Mouse (Mus musculus) stomach, embryonic 16.5 days (tissue): ENCODE results near the gene Rmi2. TPM values are rescaled to one million over a fixed set of nuclear protein-coding genes. Genes with fewer than 3 reads are reported as not detected.
A peak's percentile ranks its signal among the peaks of the same experiment; 100 is the strongest.
"Not testable (repeated sequence)": the region's sequence is repeated elsewhere in the genome, so short reads cannot be mapped to it uniquely, and the experiment has no call there.

ENCODE experiments used
- ATAC-seq: fragments of 200-750 bp; cut with Nextera tagmentation; 2 replicates; pipeline ENCODE4 v1.8.0; 2017; ENCODE audit warnings: moderate number of reproducible peaks, moderate TSS enrichment; ENCODE audit not compliant: insufficient read depth, low FRiP score
- H3K27ac ChIP-seq: fragments of 300-500 bp; sonication (generic); 2 replicates; pipeline ENCODE4 v1.5.1; 2014; ENCODE audit warnings: low read length
- H3K27me3 ChIP-seq: fragments of 300-500 bp; sonication (generic); 2 replicates; pipeline ENCODE4 v1.6.1; 2014; ENCODE audit warnings: low read length, control low read depth, mixed read lengths; ENCODE audit not compliant: control insufficient read depth, insufficient read depth
- H3K36me3 ChIP-seq: fragments of 300-500 bp; sonication (generic); 2 replicates; pipeline ENCODE4 v1.6.1; 2014; ENCODE audit warnings: low read length; ENCODE audit not compliant: control insufficient read depth, insufficient read depth
- H3K4me1 ChIP-seq: fragments of 300-500 bp; sonication (generic); 2 replicates; pipeline ENCODE4 v1.6.1; 2014; ENCODE audit warnings: low read length, control low read depth, mixed read lengths; ENCODE audit not compliant: control insufficient read depth, insufficient read depth
- H3K4me2 ChIP-seq: fragments of 300-500 bp; sonication (generic); 2 replicates; pipeline ENCODE4 v1.6.1; 2014; ENCODE audit warnings: low read depth, low read length, mixed read lengths
- H3K4me3 ChIP-seq: fragments of 300-500 bp; sonication (generic); replicated peaks from 2 replicates; pipeline ENCODE4 v1.5.1; 2014; ENCODE audit warnings: mild to moderate bottlenecking, low read length
- H3K9ac ChIP-seq: fragments of 300-500 bp; sonication (generic); 2 replicates; pipeline ENCODE4 v1.6.1; 2014; ENCODE audit warnings: low read length
- H3K9me3 ChIP-seq: fragments of 300-500 bp; sonication (generic); replicated peaks from 2 replicates; pipeline ENCODE4 v1.6.1; 2016; ENCODE audit warnings: low read length, control low read depth; ENCODE audit not compliant: control insufficient read depth
- WGBS: fragments of 180-500 bp; shearing (Covaris S2); extraction: QIAGEN DNeasy Blood & Tissue Kit; methylation state at CpG from one replicate; pipeline ENCODE4 v1.1.7; 2014; 5-methylcytosine and 5-hydroxymethylcytosine counted together
- polyA plus RNA-seq: library from polyadenylated mRNA; unstranded; fragments of >200 nt; fragmentation: Nextera tagmentation; extraction: Ambion mirVana; gene quantifications from 2 replicates; pipeline ENCODE4 v1.2.1, GENCODE M21; 2015

Gene Rmi2
- polyA plus RNA-seq, 1 experiment from 2014 or later = 2.2 TPM

DNA sequence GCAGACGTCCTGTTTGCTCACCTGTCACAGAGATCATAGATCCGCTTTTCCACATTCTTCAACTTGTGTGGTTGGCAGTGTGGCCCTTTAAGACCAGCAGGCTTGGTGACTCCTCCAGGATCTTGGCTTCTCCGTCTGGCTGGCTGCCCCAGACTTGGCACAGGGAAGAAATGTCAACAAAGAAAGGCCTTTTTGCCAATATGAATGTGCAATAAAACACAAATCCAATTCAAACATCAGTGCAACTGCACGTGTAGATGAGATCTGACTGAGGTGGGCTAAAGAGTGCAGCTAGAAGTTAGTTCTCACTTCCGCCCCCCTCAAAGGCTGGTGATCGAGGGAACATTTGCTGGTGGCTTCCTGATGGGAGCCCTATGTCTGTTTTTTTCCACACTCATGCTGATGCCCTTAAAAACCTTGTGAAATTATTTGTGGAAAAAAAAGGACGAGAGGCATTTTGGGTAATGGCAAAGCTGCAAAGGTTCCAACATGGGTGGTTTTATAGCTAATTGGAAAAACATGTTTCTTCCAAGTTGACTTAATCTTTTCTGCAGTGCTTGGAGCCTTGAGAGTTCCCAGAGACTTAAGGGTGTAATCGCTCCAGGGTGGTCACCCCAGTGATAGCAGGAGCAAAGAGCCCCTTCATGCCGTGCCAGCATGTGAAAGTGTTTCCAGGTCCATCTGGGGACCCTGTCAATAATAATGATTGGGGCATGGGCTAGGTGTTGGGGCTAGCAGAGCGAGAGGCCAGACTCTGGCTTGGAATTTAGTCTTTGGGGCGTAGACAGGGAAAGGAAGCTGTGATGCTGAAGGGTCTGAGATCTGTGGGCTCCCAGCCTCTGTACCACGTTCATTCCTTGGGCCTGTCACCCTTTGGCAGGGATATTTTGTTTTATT is 15.4 kb downstream of the Rmi2 start:
- H3K27ac ChIP-seq = peak overlapping the region; percentile 76
- H3K4me3 ChIP-seq = no peak overlapping the region
- H3K9me3 ChIP-seq = no peaks in the 10 kb centered on the region
- no peaks in the 10 kb centered on the region for H3K27me3 ChIP-seq
- no peaks in the 10 kb centered on the region for H3K36me3 ChIP-seq
- no peak overlapping the region for H3K4me2 ChIP-seq
- peak; percentile 41; the same call in 1 of the 2 replicates for ATAC-seq
- 47% methylated on average over 12 of the region's 12 CpGs for WGBS
- H3K4me1 ChIP-seq = peaks cover 32% of the 10 kb centered on the region
- H3K9ac ChIP-seq = no peak overlapping the region

GRCm38 (mm10) chr16:10850905-10851304 is 16.0 kb downstream of the Rmi2 start:
- no peaks in the 10 kb centered on the region for H3K36me3 ChIP-seq
- no peaks in the 10 kb centered on the region for H3K9me3 ChIP-seq
- H3K27me3 ChIP-seq = no peaks in the 10 kb centered on the region
- H3K27ac ChIP-seq = peak overlapping the region; percentile 76
- no peak overlapping the region for H3K4me2 ChIP-seq
- 65% methylated on average over 4 of the region's 4 CpGs for WGBS
- no peak overlapping the region for H3K4me3 ChIP-seq
- H3K9ac ChIP-seq = 0 out of 2 replicates have a peak overlapping the region, but pooled peaks have one; percentile 5
- H3K4me1 ChIP-seq = peaks cover 32% of the 10 kb centered on the region
- ATAC-seq = no peak

GRCm38 (mm10) chr16:10852216-10852615 is 17.4 kb downstream of the Rmi2 start:
- peaks cover 32% of the 10 kb centered on the region for H3K4me1 ChIP-seq
- H3K4me3 ChIP-seq, ATAC-seq, H3K27me3 ChIP-seq, H3K9ac ChIP-seq, H3K9me3 ChIP-seq, H3K27ac ChIP-seq, H3K4me2 ChIP-seq, H3K36me3 ChIP-seq: not testable (repeated sequence)
- 82% methylated on average over 10 of the region's 10 CpGs for WGBS

- WGBS = 72% methylated on average over 7 of the region's 7 CpGs
- H3K4me1 ChIP-seq = peaks cover 2% of the 10 kb centered on the region; the same call in 1 of the 2 replicates
- H3K27me3 ChIP-seq = no peaks in the 10 kb centered on the region
- H3K4me3 ChIP-seq = no peak overlapping the region
- no peaks in the 10 kb centered on the region for H3K36me3 ChIP-seq
- no peak for ATAC-seq
- H3K27ac ChIP-seq = no peak overlapping the region
- H3K9me3 ChIP-seq = no peaks in the 10 kb centered on the region
- H3K9ac ChIP-seq = no peak overlapping the region
- H3K4me2 ChIP-seq = no peak overlapping the region
Measured at GRCm38 (mm10) chr16:10859726-10860245, 24.9 kb downstream of the Rmi2 start.

DNA sequence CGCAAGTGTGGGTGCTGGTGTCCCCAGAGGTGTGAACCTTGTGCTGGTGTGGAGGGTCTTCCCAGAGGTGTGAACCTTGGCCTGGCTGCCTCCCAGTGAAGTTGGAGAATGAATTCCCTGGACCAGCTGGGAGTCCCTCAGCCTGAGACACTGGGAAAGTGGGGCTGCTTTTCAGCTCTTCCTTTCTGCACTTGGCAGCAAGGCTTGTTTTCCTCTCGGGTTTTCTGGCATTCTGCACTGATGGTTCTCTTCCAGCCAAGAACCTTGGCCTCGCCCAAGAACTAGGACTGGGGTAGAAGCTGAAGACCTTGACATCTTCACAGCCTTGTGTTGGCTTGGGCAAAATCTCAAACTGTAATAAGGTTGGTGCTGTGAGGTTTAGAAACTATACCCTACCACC is 26.5 kb downstream of the Rmi2 start:
- Histone ChIP-seq H3K4me2 (no peak overlapping the region), H3K4me1 (peaks cover 2% of the 10 kb centered on the region; the same call in 1 of the 2 replicates), H3K9ac (no peak overlapping the region), H3K9me3 (no peaks in the 10 kb centered on the region), H3K27ac (no peak overlapping the region), H3K36me3 (no peaks in the 10 kb centered on the region), H3K4me3 (no peak overlapping the region), H3K27me3 (no peaks in the 10 kb centered on the region)
- 69% methylated on average over 3 of the region's 3 CpGs for WGBS
- no peak for ATAC-seq

GRCm38 (mm10) chr16:10864833-10865591 is 30.2 kb downstream of the Rmi2 start:
- no peak for ATAC-seq
- peaks cover 2% of the 10 kb centered on the region; the same call in 1 of the 2 replicates for H3K4me1 ChIP-seq
- no peak overlapping the region for H3K9ac ChIP-seq
- WGBS = 86% methylated on average over 6 of the region's 6 CpGs
- no peaks in the 10 kb centered on the region for H3K27me3 ChIP-seq
- no peak overlapping the region for H3K27ac ChIP-seq
- H3K9me3 ChIP-seq = no peaks in the 10 kb centered on the region
- H3K4me2 ChIP-seq = no peak overlapping the region
- H3K36me3 ChIP-seq = no peaks in the 10 kb centered on the region
- H3K4me3 ChIP-seq = no peak overlapping the region

DNA sequence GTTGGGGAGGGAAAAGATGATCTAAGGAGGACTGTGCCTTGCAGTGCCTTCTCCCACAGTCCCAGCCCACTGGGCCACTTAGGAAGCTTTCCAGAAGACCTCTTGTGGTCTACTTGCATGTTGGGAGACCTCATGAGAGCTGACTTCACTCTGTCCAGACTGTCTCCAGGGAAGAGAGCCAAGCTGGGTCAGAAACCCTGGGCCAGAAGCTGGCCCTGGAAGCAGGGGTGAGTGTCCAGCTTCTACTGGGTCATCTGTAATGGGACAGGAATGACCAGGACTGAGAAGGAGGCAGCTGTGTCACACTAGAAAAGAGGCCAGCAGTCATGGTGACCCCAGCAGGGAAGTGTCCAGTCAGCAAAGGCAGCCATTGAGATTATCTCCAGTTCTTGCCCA is 30.7 kb downstream of the Rmi2 start:
- H3K4me3 ChIP-seq = no peak overlapping the region
- no peaks in the 10 kb centered on the region for H3K27me3 ChIP-seq
- no peak for ATAC-seq
- H3K4me1 ChIP-seq = peaks cover 2% of the 10 kb centered on the region; the same call in 1 of the 2 replicates
- H3K9ac ChIP-seq = 0 out of 2 replicates have a peak overlapping the region, but pooled peaks have one; percentile 13
- H3K9me3 ChIP-seq = no peaks in the 10 kb centered on the region
- no peaks in the 10 kb centered on the region for H3K36me3 ChIP-seq
- H3K4me2 ChIP-seq = no peak overlapping the region
- H3K27ac ChIP-seq = no peak overlapping the region

DNA sequence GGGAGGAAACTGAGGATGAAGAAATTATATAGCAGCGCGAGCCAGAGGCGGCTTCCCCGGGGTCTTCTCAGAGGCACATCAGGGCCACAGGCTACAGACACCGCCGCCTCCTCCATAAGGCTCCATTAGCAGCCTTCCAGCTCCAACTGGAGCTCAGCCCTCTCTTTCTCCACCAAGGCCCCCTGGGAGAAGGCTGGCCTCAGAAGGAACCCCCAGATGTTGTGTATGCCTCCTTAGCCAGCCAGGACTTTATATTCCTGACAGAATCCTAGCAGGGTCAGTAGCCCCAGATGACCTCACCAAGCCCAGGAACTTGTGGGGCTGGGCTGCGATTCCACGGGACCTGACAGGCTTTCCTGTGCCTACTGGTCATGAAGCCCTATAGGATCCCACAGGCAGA is 32.0 kb downstream of the Rmi2 start:
- no peaks in the 10 kb centered on the region for H3K9me3 ChIP-seq
- H3K9ac ChIP-seq = no peak overlapping the region
- ATAC-seq = no peak
- H3K27me3 ChIP-seq = no peaks in the 10 kb centered on the region
- no peak overlapping the region for H3K27ac ChIP-seq
- H3K4me3 ChIP-seq = no peak overlapping the region
- no peaks in the 10 kb centered on the region for H3K36me3 ChIP-seq
- WGBS = 90% methylated on average over 8 of the region's 8 CpGs
- H3K4me1 ChIP-seq = peaks cover 6% of the 10 kb centered on the region; the same call in 1 of the 2 replicates
- no peak overlapping the region for H3K4me2 ChIP-seq

DNA sequence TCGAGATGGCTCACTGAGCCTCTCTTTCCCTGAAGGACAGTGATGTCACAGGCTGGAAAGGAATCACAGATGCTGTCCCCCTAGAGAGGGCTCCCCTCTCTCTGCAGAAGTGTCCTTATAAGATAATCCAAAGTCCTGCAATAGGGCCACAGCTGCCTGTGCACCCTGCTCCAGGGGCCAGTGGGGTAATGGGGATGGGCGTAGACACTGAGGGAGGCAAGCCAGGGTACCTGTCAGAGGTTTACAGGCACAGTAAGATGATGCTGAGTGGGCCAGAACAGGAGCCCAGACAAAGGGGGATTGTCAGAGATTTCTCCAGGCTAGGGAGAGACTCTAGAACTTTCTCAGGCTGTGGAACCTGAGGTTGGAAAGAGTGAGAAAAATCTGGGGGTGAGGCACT is 32.6 kb downstream of the Rmi2 start:
- Histone ChIP-seq H3K27ac (no peak overlapping the region), H3K4me1 (peaks cover 6% of the 10 kb centered on the region; the same call in 1 of the 2 replicates), H3K9ac (no peak overlapping the region), H3K4me2 (no peak overlapping the region), H3K4me3 (no peak overlapping the region), H3K36me3 (no peaks in the 10 kb centered on the region), H3K27me3 (no peaks in the 10 kb centered on the region), H3K9me3 (no peaks in the 10 kb centered on the region)
- ATAC-seq = no peak
- 81% methylated on average over 2 of the region's 2 CpGs for WGBS
